Comparison of ENCODE assay signal across 33 mouse cellular contexts in genomic region chr19:29390483-29390882, GRCm38 (mm10). TPM values are rescaled to one million over a fixed set of nuclear protein-coding genes. Genes with fewer than 3 reads are reported as not detected.
DNase-seq lines count a peak whose midpoint lies in the region; ATAC-seq and TF ChIP-seq lines count a peak whose summit lies in the region.
"Had no signal": no experiment of that assay in that cellular context is flagged by ENCODE, and none has a peak within 500 bp of the region (broad histone marks: within the 10 kb centered on the region; RNA-seq: fewer than 3 reads in every experiment).

No protein-coding gene starts in this region.

- no peak overlapping the region for H3K27ac ChIP-seq in midbrain, embryonic 11.5 days (ENCODE audit: low read depth, low read length)
- no peak overlapping the region for H3K27ac ChIP-seq in midbrain, embryonic 14.5 days (replicated peaks; ENCODE audit: low read depth, low read length)
- H3K27ac ChIP-seq in MEL (ENCODE audit: control insufficient read depth, low read depth, low read length), result no peak overlapping the region
- H3K27ac ChIP-seq: embryonic facial prominence, embryonic 12.5 days; embryonic facial prominence, embryonic 15.5 days; forebrain, embryonic 12.5 days; hindbrain, embryonic 10.5 days; hindbrain, embryonic 13.5 days; intestine, embryonic 15.5 days had no signal

- H3K4me2 ChIP-seq in midbrain, embryonic 11.5 days, result no peak overlapping the region
- no peak overlapping the region for H3K4me2 ChIP-seq in midbrain, embryonic 14.5 days (ENCODE audit: low read length)
- H3K4me2 ChIP-seq: embryonic facial prominence, embryonic 12.5 days; embryonic facial prominence, embryonic 15.5 days; forebrain, embryonic 12.5 days; heart, embryonic 11.5 days; hindbrain, embryonic 13.5 days; intestine, embryonic 15.5 days had no signal

- WGBS in midbrain, embryonic 11.5 days, result 83% methylated on average over 5 of the region's 5 CpGs
- WGBS in midbrain, embryonic 14.5 days, result 92% methylated on average over 5 of the region's 5 CpGs

- no peaks in the 10 kb centered on the region for H3K4me1 ChIP-seq in midbrain, embryonic 11.5 days (ENCODE audit: control insufficient read depth, insufficient read depth, low read length)
- no peaks in the 10 kb centered on the region for H3K4me1 ChIP-seq in midbrain, embryonic 14.5 days (ENCODE audit: control insufficient read depth, insufficient read depth, low read length)
- peaks cover 0 to 1% of the 10 kb centered on the region in 2 experiments; a peak in 2 of 4 replicates for H3K4me1 ChIP-seq in MEL (ENCODE audit: control insufficient read depth in 1 of 2, insufficient read depth in 2 of 2, low read length in 2 of 2)
- H3K4me1 ChIP-seq: embryonic facial prominence, embryonic 12.5 days; embryonic facial prominence, embryonic 15.5 days; forebrain, embryonic 12.5 days; hindbrain, embryonic 10.5 days; hindbrain, embryonic 13.5 days; intestine, embryonic 15.5 days had no signal

- no peak overlapping the region for H3K9ac ChIP-seq in midbrain, embryonic 11.5 days (ENCODE audit: low read length)
- no peak overlapping the region for H3K9ac ChIP-seq in midbrain, embryonic 14.5 days (replicated peaks; ENCODE audit: low read length)
- H3K9ac ChIP-seq in MEL (ENCODE audit: control insufficient read depth, low read depth, low read length, poor library complexity, severe bottlenecking), result no peak overlapping the region
- H3K9ac ChIP-seq: embryonic facial prominence, embryonic 12.5 days; embryonic facial prominence, embryonic 15.5 days; forebrain, embryonic 12.5 days; hindbrain, embryonic 13.5 days; intestine, embryonic 15.5 days had no signal

- H3K36me3 ChIP-seq in midbrain, embryonic 11.5 days (ENCODE audit: control insufficient read depth, insufficient read depth, low read length), result no peaks in the 10 kb centered on the region
- H3K36me3 ChIP-seq in midbrain, embryonic 14.5 days (ENCODE audit: control insufficient read depth, insufficient read depth, low read length), result no peaks in the 10 kb centered on the region
- H3K36me3 ChIP-seq in MEL (ENCODE audit: control insufficient read depth in 1 of 2, insufficient read depth in 2 of 2, low read length in 2 of 2), result peaks cover under 1 to 2% of the 10 kb centered on the region in 2 experiments; a peak in 2 of 4 replicates
- H3K36me3 ChIP-seq: embryonic facial prominence, embryonic 12.5 days; embryonic facial prominence, embryonic 15.5 days; forebrain, embryonic 12.5 days; hindbrain, embryonic 10.5 days; hindbrain, embryonic 13.5 days; intestine, embryonic 15.5 days had no signal

- no peaks in the 10 kb centered on the region for H3K27me3 ChIP-seq in midbrain, embryonic 11.5 days (ENCODE audit: control insufficient read depth, insufficient read depth, low read length)
- no peaks in the 10 kb centered on the region for H3K27me3 ChIP-seq in midbrain, embryonic 14.5 days (ENCODE audit: control insufficient read depth, insufficient read depth, low read length)
- no peaks in the 10 kb centered on the region for H3K27me3 ChIP-seq in MEL (ENCODE audit: control insufficient read depth in 1 of 2, insufficient read depth in 2 of 2, low read length in 2 of 2)
- H3K27me3 ChIP-seq: embryonic facial prominence, embryonic 12.5 days; embryonic facial prominence, embryonic 15.5 days; forebrain, embryonic 12.5 days; hindbrain, embryonic 13.5 days; intestine, embryonic 15.5 days had no signal

- no peak for ATAC-seq in midbrain, embryonic 11.5 days (ENCODE audit: low FRiP score)
- ATAC-seq in midbrain, embryonic 14.5 days (ENCODE audit: low FRiP score, low TSS enrichment), result no peak
- no peak for ATAC-seq in CD4-positive, CD25-positive, alpha-beta regulatory T cell, adult 4 months
- ATAC-seq: forebrain, embryonic 16.5 days; hindbrain, embryonic 16.5 days; intestine, embryonic 15.5 days had no signal

- TF ChIP-seq EP300 in MEL (IDR thresholded peaks at IDR 0.05; ENCODE audit: low read depth in 1 of 2, low read length in 2 of 2), result no peak

- H3K9me3 ChIP-seq in midbrain, embryonic 11.5 days (ENCODE audit: control insufficient read depth, low read length), result no peaks in the 10 kb centered on the region
- no peaks in the 10 kb centered on the region for H3K9me3 ChIP-seq in midbrain, embryonic 14.5 days (ENCODE audit: control insufficient read depth, low read length)
- H3K9me3 ChIP-seq in MEL (replicated peaks; ENCODE audit: insufficient read depth, low read length), result no peaks in the 10 kb centered on the region
- H3K9me3 ChIP-seq: embryonic facial prominence, embryonic 12.5 days; embryonic facial prominence, embryonic 15.5 days; forebrain, embryonic 12.5 days; hindbrain, embryonic 10.5 days; hindbrain, embryonic 13.5 days; intestine, embryonic 15.5 days had no signal

- peak; percentile 61 for DNase-seq in adrenal gland, postnatal 14 days
- no peak for DNase-seq in adrenal gland, adult 8-10 months
- peak; percentile 28 for DNase-seq in midbrain, embryonic 11.5 days (ENCODE audit: low spot score, missing footprints)
- no peak for DNase-seq in midbrain, embryonic 14.5 days
- DNase-seq in MEL (ENCODE audit: low read depth, low spot score), result no peak
- DNase-seq in heart, postnatal 36 days, result no peak
- DNase-seq: cerebellum, adult 11 months; cerebellum, adult 2 months; cerebellum, adult 9-11 months; cerebellum, postnatal 25 days; gastrocnemius, postnatal 14 days; heart, adult 11 months; kidney, adult 11 months; kidney, adult 8-10 months had no signal

- TF ChIP-seq POLR2A in MEL (IDR thresholded peaks at IDR 0.05; ENCODE audit: control insufficient read depth in 1 of 2, insufficient read depth in 1 of 2, low read depth in 1 of 2, low read length in 2 of 2, poor library complexity in 1 of 2), result no peak

- no peak overlapping the region for H3K4me3 ChIP-seq in midbrain, embryonic 11.5 days (ENCODE audit: low read depth, low read length)
- H3K4me3 ChIP-seq in midbrain, embryonic 14.5 days (replicated peaks; ENCODE audit: low read depth, low read length), result no peak overlapping the region
- H3K4me3 ChIP-seq in MEL (ENCODE audit: control insufficient read depth in 1 of 2, insufficient read depth in 1 of 2, low read depth in 2 of 2, low read length in 2 of 2), result no peak overlapping the region
- H3K4me3 ChIP-seq: embryonic facial prominence, embryonic 12.5 days; embryonic facial prominence, embryonic 15.5 days; forebrain, embryonic 12.5 days; hindbrain, embryonic 10.5 days; hindbrain, embryonic 13.5 days; intestine, embryonic 15.5 days had no signal

- H3K79me2 ChIP-seq in MEL (ENCODE audit: control insufficient read depth, insufficient read depth, low read length, poor library complexity), result no peaks in the 10 kb centered on the region

- TF ChIP-seq RAD21 in MEL (IDR thresholded peaks at IDR 0.05; ENCODE audit: low read depth, low read length), result no peak

- TF ChIP-seq CTCF in MEL (IDR thresholded peaks at IDR 0.05 in 2 of 3, conservative IDR thresholded peaks at IDR 0.05 in 1 of 3; ENCODE audit: control insufficient read depth in 1 of 3, insufficient read depth in 1 of 3, low read depth in 2 of 3, low read length in 3 of 3, poor library complexity in 1 of 3, severe bottlenecking in 1 of 3), result no peak

- intact Hi-C loops in heart, postnatal 36 days (cut with DNase I), result no loop called here

TF ChIP-seq in MEL, 35 proteins besides CTCF, POLR2A, EP300 and RAD21 (continues in another document):
- TF ChIP-seq HCFC1 (IDR thresholded peaks at IDR 0.05; ENCODE audit: low read depth, low read length), result no peak

RNA-seq across cellular contexts. Expression of gene Pdcd1lg2, which starts 20.2 kb away (rescaled TPM):
- 0.23 TPM in 1 of 2 replicates, not detected in the other for total RNA-seq in adrenal gland, postnatal 14 days (2021)
- total RNA-seq in adrenal gland, adult 8-10 months (2022), result not detected
- not detected in 2 replicates for polyA plus RNA-seq in midbrain, embryonic 11.5 days (2014; fragmentation: Nextera tagmentation; extraction: Ambion mirVana)
- polyA plus RNA-seq in midbrain, embryonic 14.5 days (2014; fragmentation: Nextera tagmentation; extraction: Ambion mirVana), result 0.12 TPM in 1 of 2 replicates, not detected in the other
- total RNA-seq in MEL (2012; rRNA removed), result 1.3 and 1.7 TPM in 2 replicates
- 1 to 10 TPM in 1 of 2 experiments, not detected in 1; 5.4 TPM for polyA plus RNA-seq in MEL (2012; ENCODE audit: insufficient read depth in 1 of 2, insufficient read length in 2 of 2, low read depth in 1 of 2, low replicate concordance in 2 of 2, missing spikeins in 1 of 2)
- 10 to 100 TPM; 17.0 to 22.2 TPM for polyA plus RNA-seq in CD4-positive, CD25-positive, alpha-beta regulatory T cell, adult 4 months (2017; shearing (Covaris generic))
- total RNA-seq in heart, postnatal 36 days (2021), result not detected
- total RNA-seq: gastrocnemius, adult 18-20 months; gastrocnemius, postnatal 14 days; gastrocnemius, postnatal 4 days; heart, postnatal 25 days had no signal
- polyA plus RNA-seq: C2C12; cerebellum, adult 2 months; embryonic facial prominence, embryonic 15.5 days; forebrain, embryonic 16.5 days; heart, embryonic 11.5 days; heart, embryonic 14.5 days; heart, postnatal 0 days; hindbrain, embryonic 10.5 days; hindbrain, embryonic 13.5 days; intestine, embryonic 15.5 days had no signal

RNA-seq across cellular contexts. Expression of gene Cd274, which starts 23.2 kb away (rescaled TPM):
- 6.0 and 7.0 TPM in 2 replicates for total RNA-seq in adrenal gland, postnatal 14 days (2021)
- total RNA-seq in adrenal gland, adult 8-10 months (2022), result 1 to 10 TPM; 4.1 to 9.4 (median 7.3) TPM
- 0.34 and 0.77 TPM in 2 replicates for polyA plus RNA-seq in midbrain, embryonic 11.5 days (2014; fragmentation: Nextera tagmentation; extraction: Ambion mirVana)
- polyA plus RNA-seq in midbrain, embryonic 14.5 days (2014; fragmentation: Nextera tagmentation; extraction: Ambion mirVana), result 0.36 and 0.66 TPM in 2 replicates
- 3.1 and 3.2 TPM in 2 replicates for total RNA-seq in MEL (2012; rRNA removed)
- 1 to 10 TPM in 1 of 2 experiments, not detected in 1; 5.0 TPM for polyA plus RNA-seq in MEL (2012; ENCODE audit: insufficient read depth in 1 of 2, insufficient read length in 2 of 2, low read depth in 1 of 2, low replicate concordance in 2 of 2, missing spikeins in 1 of 2)
- polyA plus RNA-seq in CD4-positive, CD25-positive, alpha-beta regulatory T cell, adult 4 months (2017; shearing (Covaris generic)), result 10 to 100 TPM; 42.4 to 62.2 TPM
- 1 to 10 TPM; 2.3 to 3.3 TPM for total RNA-seq in heart, postnatal 36 days (2021)

RNA-seq across cellular contexts. Expression of gene Plgrkt, which starts 23.3 kb away (rescaled TPM):
- total RNA-seq in adrenal gland, postnatal 14 days (2021), result 56.4 and 63.4 TPM in 2 replicates
- total RNA-seq in adrenal gland, adult 8-10 months (2022), result 10 to 100 TPM; 47.6 to 88.0 (median 75.4) TPM
- polyA plus RNA-seq in midbrain, embryonic 11.5 days (2014; fragmentation: Nextera tagmentation; extraction: Ambion mirVana), result 60.4 and 68.1 TPM in 2 replicates
- polyA plus RNA-seq in midbrain, embryonic 14.5 days (2014; fragmentation: Nextera tagmentation; extraction: Ambion mirVana), result 97.2 and 102 TPM in 2 replicates
- total RNA-seq in MEL (2012; rRNA removed), result 107 and 117 TPM in 2 replicates
- polyA plus RNA-seq in MEL (2012; ENCODE audit: insufficient read depth in 1 of 2, insufficient read length in 2 of 2, low read depth in 1 of 2, low replicate concordance in 2 of 2, missing spikeins in 1 of 2), result 100 to 1,000 TPM in 1 of 2 experiments, not detected in 1; 145 TPM
- 100 to 1,000 TPM; 221 to 250 TPM for polyA plus RNA-seq in CD4-positive, CD25-positive, alpha-beta regulatory T cell, adult 4 months (2017; shearing (Covaris generic))
- 10 to 100 TPM; 26.6 to 27.9 TPM for total RNA-seq in heart, postnatal 36 days (2021)

RNA-seq across cellular contexts. Expression of gene Rln1, which starts 56.0 kb away (rescaled TPM):
- total RNA-seq in adrenal gland, postnatal 14 days (2021), result not detected in 2 replicates
- not detected for total RNA-seq in adrenal gland, adult 8-10 months (2022)
- polyA plus RNA-seq in midbrain, embryonic 11.5 days (2014; fragmentation: Nextera tagmentation; extraction: Ambion mirVana), result 0.77 and 0.82 TPM in 2 replicates
- 2.7 and 3.3 TPM in 2 replicates for polyA plus RNA-seq in midbrain, embryonic 14.5 days (2014; fragmentation: Nextera tagmentation; extraction: Ambion mirVana)
- 0.04 TPM in 1 of 2 replicates, not detected in the other for total RNA-seq in MEL (2012; rRNA removed)
- not detected for polyA plus RNA-seq in MEL (2012; ENCODE audit: insufficient read depth in 1 of 2, insufficient read length in 2 of 2, low read depth in 1 of 2, low replicate concordance in 2 of 2, missing spikeins in 1 of 2)
- polyA plus RNA-seq in CD4-positive, CD25-positive, alpha-beta regulatory T cell, adult 4 months (2017; shearing (Covaris generic)), result not detected
- not detected for total RNA-seq in heart, postnatal 36 days (2021)
- total RNA-seq: common myeloid progenitor, adult 5-6 weeks; gastrocnemius, adult 18-20 months; gastrocnemius, postnatal 14 days; heart, adult 8-10 months; heart, postnatal 25 days had no signal
- polyA plus RNA-seq: activated CD4-positive, CD25-positive, alpha-beta regulatory T cell, adult 4 months had no signal

Comparison
In these comparisons a context has a peak if more than half of its experiments do, and no peak if none do; other contexts are left out.
1. DNase-seq: peak in adrenal gland, postnatal 14 days (single experiment) and midbrain, embryonic 11.5 days (single experiment); none in adrenal gland, adult 8-10 months (single experiment), midbrain, embryonic 14.5 days (single experiment), MEL (single experiment) and heart, postnatal 36 days (0 of 2).